Mouse (Mus musculus) olfactory bulb, adult 2 months (tissue): ENCODE measurements around the gene Ddx11.

ENCODE experiments used
- CTCF ChIP-seq: fragments of 200-500 bp; IDR thresholded peaks from 2 replicates; pipeline ENCODE4 v1.5.1; 2012; ENCODE audit warnings: low read depth, mild to moderate bottlenecking, low read length, moderate library complexity; ENCODE audit not compliant: insufficient read depth
- POLR2A ChIP-seq: fragments of 200-500 bp; IDR thresholded peaks from 2 replicates; pipeline ENCODE4 v1.6.1; 2012; ENCODE audit warnings: mild to moderate bottlenecking, low read depth, low read length, moderate library complexity; ENCODE audit not compliant: insufficient read depth

DNA sequence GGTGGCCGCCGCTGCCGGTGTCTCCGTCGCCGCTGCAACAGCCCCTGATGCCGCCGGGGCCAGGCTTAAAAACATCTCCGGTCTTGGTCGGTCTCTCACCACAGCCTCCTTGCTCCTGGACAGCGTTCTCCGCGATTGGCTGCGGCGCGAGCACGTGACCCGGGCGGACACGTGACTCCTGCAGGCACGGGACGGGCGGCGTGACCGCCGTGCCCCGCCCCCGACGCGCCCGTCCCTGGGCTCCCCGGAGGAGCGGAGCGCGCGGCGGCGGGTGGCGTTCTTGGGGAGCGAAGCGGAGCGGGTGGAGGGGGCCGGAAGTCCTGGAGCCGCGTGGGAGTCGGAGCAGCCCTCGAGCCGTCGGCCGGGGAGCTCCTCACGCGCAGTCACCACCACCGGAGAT lies 46.4 kb upstream of the Ddx11 start, which contains the start of gene Ankrd12:
- TF ChIP-seq CTCF (no peak), POLR2A (peak; percentile 67)
